In the genomic region with DNA sequence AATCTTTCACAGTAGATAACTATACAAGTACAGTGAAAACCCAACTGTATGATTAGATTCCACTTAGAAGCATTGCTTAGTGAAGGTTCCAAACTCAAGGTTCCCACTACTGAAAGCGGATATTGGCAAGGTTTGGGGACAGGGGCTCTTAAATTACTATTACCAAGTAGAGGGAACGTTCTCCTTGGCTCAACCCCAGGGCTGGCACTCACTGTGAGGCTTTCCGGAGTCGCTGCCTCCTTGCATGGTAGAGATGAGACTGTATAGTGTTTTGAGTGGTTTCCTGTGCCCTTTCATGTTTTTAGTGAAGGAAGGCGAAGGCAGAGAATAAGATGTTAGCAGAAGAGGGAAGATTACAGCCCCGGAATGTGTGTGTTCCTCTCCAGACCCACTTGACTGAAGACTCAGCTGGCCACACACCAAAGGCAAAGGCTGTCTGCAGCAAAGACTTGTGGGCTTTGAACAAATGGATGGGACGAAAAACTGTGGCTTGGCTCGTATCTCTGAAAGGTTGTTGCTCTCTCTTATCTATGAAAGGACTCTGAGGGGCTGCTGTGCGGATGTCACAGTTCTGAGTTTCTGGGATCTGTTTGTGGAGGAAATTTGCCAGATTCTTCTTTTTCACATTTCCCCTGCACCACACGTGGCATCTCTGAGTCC, we compare ENCODE assay signal across 20 mouse cellular contexts. TPM values are rescaled to one million over a fixed set of nuclear protein-coding genes. Genes with fewer than 3 reads are reported as not detected.
DNase-seq lines count a peak whose midpoint lies in the region; ATAC-seq and TF ChIP-seq lines count a peak whose summit lies in the region.
"Had no signal": no experiment of that assay in that cellular context is flagged by ENCODE, and none has a peak within 500 bp of the region (broad histone marks: within the 10 kb centered on the region; RNA-seq: fewer than 3 reads in every experiment).

No protein-coding gene starts in this region.

- H3K27ac ChIP-seq in embryonic facial prominence, embryonic 12.5 days = 0 out of 2 replicates have a peak overlapping the region, but pooled peaks have one; percentile 1
- H3K27ac ChIP-seq in embryonic facial prominence, embryonic 10.5 days (replicated peaks) = no peak overlapping the region
- no peak overlapping the region for H3K27ac ChIP-seq in heart, embryonic 13.5 days (replicated peaks)
- H3K27ac ChIP-seq in lung, embryonic 14.5 days (ENCODE audit: low read depth) = no peak overlapping the region
- no peak overlapping the region for H3K27ac ChIP-seq in embryonic facial prominence, embryonic 14.5 days (replicated peaks; ENCODE audit: low read depth, low read length)
- H3K27ac ChIP-seq: forebrain, embryonic 15.5 days; heart, adult 2 months; hindbrain, embryonic 12.5 days; hindbrain, postnatal 0 days had no signal

- ATAC-seq in embryonic facial prominence, embryonic 12.5 days (ENCODE audit: insufficient number of reproducible peaks, insufficient read depth, low FRiP score, low TSS enrichment) = no peak
- no peak for ATAC-seq in heart, embryonic 13.5 days (ENCODE audit: extremely low read depth, insufficient number of reproducible peaks, low FRiP score, low TSS enrichment)
- ATAC-seq in lung, embryonic 14.5 days (ENCODE audit: insufficient read depth) = no peak
- ATAC-seq in embryonic facial prominence, embryonic 14.5 days (ENCODE audit: low read depth) = no peak
- ATAC-seq: forebrain, embryonic 15.5 days; hindbrain, postnatal 0 days had no signal

- no peaks in the 10 kb centered on the region for H3K9me3 ChIP-seq in embryonic facial prominence, embryonic 12.5 days
- H3K9me3 ChIP-seq in embryonic facial prominence, embryonic 10.5 days = no peaks in the 10 kb centered on the region
- no peaks in the 10 kb centered on the region for H3K9me3 ChIP-seq in heart, embryonic 13.5 days
- H3K9me3 ChIP-seq in lung, embryonic 14.5 days (ENCODE audit: low read depth, low read length) = no peaks in the 10 kb centered on the region
- H3K9me3 ChIP-seq in embryonic facial prominence, embryonic 14.5 days (ENCODE audit: control insufficient read depth, low read length) = no peaks in the 10 kb centered on the region
- H3K9me3 ChIP-seq: forebrain, embryonic 15.5 days; hindbrain, embryonic 12.5 days had no signal

- no peak overlapping the region for H3K9ac ChIP-seq in embryonic facial prominence, embryonic 12.5 days
- H3K9ac ChIP-seq in heart, embryonic 13.5 days = no peak overlapping the region
- no peak overlapping the region for H3K9ac ChIP-seq in lung, embryonic 14.5 days
- no peak overlapping the region for H3K9ac ChIP-seq in embryonic facial prominence, embryonic 14.5 days (ENCODE audit: low read depth, low read length)
- H3K9ac ChIP-seq: forebrain, embryonic 15.5 days; hindbrain, embryonic 12.5 days had no signal

- DNase-seq in embryonic facial prominence, embryonic 10.5 days (ENCODE audit: low spot score) = no peak
- DNase-seq in heart, adult 18-20 months = no peak
- peak; percentile 61 for DNase-seq in lung, embryonic 14.5 days
- no peak for DNase-seq in lung, postnatal 14 days
- DNase-seq in embryonic facial prominence, embryonic 14.5 days (ENCODE audit: low spot score) = peak; percentile 58
- DNase-seq: adrenal gland, postnatal 10 days; cerebellum, adult 11 months; cerebellum, adult 8-10 months; cerebellum, postnatal 25 days; gastrocnemius, postnatal 14 days; heart, adult 2 months; heart, postnatal 36 days had no signal

- H3K4me2 ChIP-seq in embryonic facial prominence, embryonic 12.5 days (replicated peaks) = no peak overlapping the region
- peak overlapping the region; percentile 33 for H3K4me2 ChIP-seq in heart, embryonic 13.5 days
- H3K4me2 ChIP-seq in lung, embryonic 14.5 days = peak overlapping the region; percentile 8; the same call in 1 of the 2 replicates
- no peak overlapping the region for H3K4me2 ChIP-seq in embryonic facial prominence, embryonic 14.5 days (ENCODE audit: low read depth, low read length)
- H3K4me2 ChIP-seq: forebrain, embryonic 15.5 days; heart, embryonic 11.5 days; hindbrain, embryonic 12.5 days had no signal

- no peaks in the 10 kb centered on the region for H3K36me3 ChIP-seq in embryonic facial prominence, embryonic 12.5 days
- H3K36me3 ChIP-seq in embryonic facial prominence, embryonic 10.5 days (replicated peaks) = no peaks in the 10 kb centered on the region
- H3K36me3 ChIP-seq in heart, embryonic 13.5 days = no peaks in the 10 kb centered on the region
- H3K36me3 ChIP-seq in lung, embryonic 14.5 days (ENCODE audit: insufficient read depth) = no peaks in the 10 kb centered on the region
- no peaks in the 10 kb centered on the region for H3K36me3 ChIP-seq in embryonic facial prominence, embryonic 14.5 days (ENCODE audit: control insufficient read depth, insufficient read depth, low read length)
- H3K36me3 ChIP-seq: forebrain, embryonic 15.5 days; hindbrain, embryonic 12.5 days had no signal

- TF ChIP-seq CTCF in lung, embryonic 14.5 days (IDR thresholded peaks at IDR 0.05; ENCODE audit: low read depth) = no peak

- H3K4me1 ChIP-seq in embryonic facial prominence, embryonic 12.5 days = peaks cover 15% of the 10 kb centered on the region
- H3K4me1 ChIP-seq in embryonic facial prominence, embryonic 10.5 days = peaks cover 26% of the 10 kb centered on the region
- peaks cover 37% of the 10 kb centered on the region for H3K4me1 ChIP-seq in heart, embryonic 13.5 days
- 0 out of 2 replicates have a peak, but pooled peaks cover 8% of the 10 kb centered on the region for H3K4me1 ChIP-seq in lung, embryonic 14.5 days (ENCODE audit: insufficient read depth)
- peaks cover 18% of the 10 kb centered on the region for H3K4me1 ChIP-seq in embryonic facial prominence, embryonic 14.5 days (ENCODE audit: control insufficient read depth, insufficient read depth, low read length)

- H3K4me3 ChIP-seq in embryonic facial prominence, embryonic 12.5 days = no peak overlapping the region
- H3K4me3 ChIP-seq in embryonic facial prominence, embryonic 10.5 days = no peak overlapping the region
- no peak overlapping the region for H3K4me3 ChIP-seq in heart, embryonic 13.5 days
- no peak overlapping the region for H3K4me3 ChIP-seq in lung, embryonic 14.5 days (ENCODE audit: low read depth, low read length)
- no peak overlapping the region for H3K4me3 ChIP-seq in embryonic facial prominence, embryonic 14.5 days (ENCODE audit: low read depth, low read length)
- H3K4me3 ChIP-seq: forebrain, embryonic 15.5 days; heart, adult 2 months; hindbrain, embryonic 12.5 days had no signal

- no peaks in the 10 kb centered on the region for H3K27me3 ChIP-seq in embryonic facial prominence, embryonic 12.5 days
- 0 out of 2 replicates have a peak, but pooled peaks cover 2% of the 10 kb centered on the region for H3K27me3 ChIP-seq in embryonic facial prominence, embryonic 10.5 days (replicated peaks; ENCODE audit: low read depth, poor library complexity, severe bottlenecking)
- H3K27me3 ChIP-seq in heart, embryonic 13.5 days (replicated peaks) = no peaks in the 10 kb centered on the region
- no peaks in the 10 kb centered on the region for H3K27me3 ChIP-seq in lung, embryonic 14.5 days (ENCODE audit: insufficient read depth, low read length)
- H3K27me3 ChIP-seq in embryonic facial prominence, embryonic 14.5 days (replicated peaks; ENCODE audit: control insufficient read depth, insufficient read depth, low read length) = no peaks in the 10 kb centered on the region
- H3K27me3 ChIP-seq: forebrain, embryonic 15.5 days; hindbrain, embryonic 12.5 days had no signal

- 70% methylated on average over 10 of the region's 10 CpGs for WGBS in embryonic facial prominence, embryonic 12.5 days
- WGBS in embryonic facial prominence, embryonic 10.5 days = 79% methylated on average over 10 of the region's 10 CpGs
- 32% methylated on average over 10 of the region's 10 CpGs for WGBS in heart, embryonic 13.5 days
- WGBS in lung, embryonic 14.5 days = 32% methylated on average over 10 of the region's 10 CpGs
- WGBS in embryonic facial prominence, embryonic 14.5 days = 60% methylated on average over 10 of the region's 10 CpGs

RNA-seq across cellular contexts. Expression of a gene that starts 20.7 kb away (rescaled TPM):
- polyA plus RNA-seq in embryonic facial prominence, embryonic 12.5 days (2016; fragmentation: Nextera tagmentation; extraction: Ambion mirVana) = 8.9 and 10.4 TPM in 2 replicates
- 11.8 and 16.3 TPM in 2 replicates for polyA plus RNA-seq in embryonic facial prominence, embryonic 10.5 days (2016; fragmentation: Nextera tagmentation; extraction: Ambion mirVana)
- polyA plus RNA-seq in heart, embryonic 13.5 days (2015; fragmentation: Nextera tagmentation; extraction: Ambion mirVana) = 6.1 and 8.4 TPM in 2 replicates
- total RNA-seq in heart, adult 18-20 months (2021) = under 1 TPM; 0.26 to 0.30 TPM
- polyA plus RNA-seq in lung, embryonic 14.5 days (2014; fragmentation: Nextera tagmentation; extraction: Ambion mirVana) = 0.83 and 2.1 TPM in 2 replicates
- 16.8 and 18.6 TPM in 2 replicates for polyA plus RNA-seq in embryonic facial prominence, embryonic 14.5 days (2014; fragmentation: Nextera tagmentation; extraction: Ambion mirVana)
- total RNA-seq: MEL had no signal
- polyA plus RNA-seq: C2C12 had no signal

Comparison
In these comparisons a context has a peak if more than half of its experiments do, and no peak if none do; other contexts are left out.
1. DNase-seq: peak in lung, embryonic 14.5 days (single experiment) and embryonic facial prominence, embryonic 14.5 days (single experiment); none in embryonic facial prominence, embryonic 10.5 days (single experiment), heart, adult 18-20 months (0 of 2) and lung, postnatal 14 days (single experiment).
2. H3K4me2 ChIP-seq: peak in heart, embryonic 13.5 days (single experiment) and lung, embryonic 14.5 days (single experiment); none in embryonic facial prominence, embryonic 12.5 days (single experiment) and embryonic facial prominence, embryonic 14.5 days (single experiment).